Mouse (Mus musculus) brain, embryonic 14.5 days (tissue): ENCODE measurements at regions not wholly inside any gene's neighbourhood (a gene's known extent, or its start where the extent isn't known, plus 50 kb on each side); places are given as distances from the start of the nearest gene placed in this dataset.

Source experiments
- CTCF ChIP-seq: fragments of 200-500 bp; IDR thresholded peaks from 2 replicates; pipeline ENCODE4 v1.5.1; 2012; ENCODE audit warnings: inconsistent platforms, mild to moderate bottlenecking, moderate library complexity, borderline replicate concordance; ENCODE audit not compliant: insufficient read depth, insufficient read length; ENCODE audit errors: extremely low read depth
- POLR2A ChIP-seq: fragments of 200-500 bp; IDR thresholded peaks from 2 replicates; pipeline ENCODE4 v1.6.1; 2012; ENCODE audit warnings: mild to moderate bottlenecking, inconsistent platforms, borderline replicate concordance; ENCODE audit not compliant: poor library complexity, insufficient read depth, insufficient read length, severe bottlenecking; ENCODE audit errors: extremely low read depth

- TF ChIP-seq POLR2A, result no peak
- TF ChIP-seq CTCF, result no peak
Measured at GRCm38 (mm10) chr13:111185799-111186198, 69.0 kb upstream of the Actbl2 start.
